Mouse (Mus musculus) lung, postnatal 0 days (tissue): ENCODE data around the gene Pip5k1b.

Experiments
- CTCF ChIP-seq: IDR thresholded peaks from 2 replicates; pipeline ENCODE4 v1.5.1; 2016; ENCODE audit warnings: antibody characterized with exemption, mild to moderate bottlenecking
- EP300 ChIP-seq: IDR thresholded peaks from 2 replicates; pipeline ENCODE4 v1.6.1; 2016; ENCODE audit warnings: antibody characterized with exemption, mild to moderate bottlenecking, control low read depth

GRCm38 (mm10) chr19:24318172-24318571, 237.5 kb downstream of the Pip5k1b start:
- TF ChIP-seq CTCF: no peak
- no peak for TF ChIP-seq EP300
